Mouse (Mus musculus) limb, embryonic 10.5 days (tissue): ENCODE measurements around the gene Mindy3. TPM values are rescaled to one million over a fixed set of nuclear protein-coding genes. Genes with fewer than 3 reads are reported as not detected.

ENCODE experiments used
- DNase-seq: peaks from one replicate; pipeline ENCODE4 v3.0.0-alpha.2; 2017; ENCODE audit warnings: low spot score
- H3K27ac ChIP-seq: fragments of 300-500 bp; sonication (generic); 2 replicates; pipeline ENCODE4 v1.5.1; 2016; ENCODE audit warnings: mild to moderate bottlenecking
- H3K27me3 ChIP-seq: fragments of 300-500 bp; sonication (generic); 2 replicates; pipeline ENCODE4 v1.6.1; 2016; ENCODE audit warnings: low read depth, mild to moderate bottlenecking; ENCODE audit not compliant: poor library complexity, severe bottlenecking
- H3K36me3 ChIP-seq: fragments of 300-500 bp; sonication (generic); 2 replicates; pipeline ENCODE4 v1.6.1; 2016; ENCODE audit warnings: mild to moderate bottlenecking, moderate library complexity
- H3K4me1 ChIP-seq: fragments of 300-500 bp; sonication (generic); 2 replicates; pipeline ENCODE4 v1.6.1; 2016
- H3K4me3 ChIP-seq: fragments of 300-500 bp; sonication (generic); 2 replicates; pipeline ENCODE4 v1.5.1; 2016; ENCODE audit warnings: mild to moderate bottlenecking, moderate library complexity
- H3K9me3 ChIP-seq: fragments of 300-500 bp; sonication (generic); replicated peaks from 2 replicates; pipeline ENCODE4 v1.6.1; 2016; ENCODE audit warnings: mild to moderate bottlenecking
- WGBS: fragments of 180-500 bp; shearing (Covaris S2); methylation state at CpG from one replicate; pipeline ENCODE4 v1.1.7; 2016; 5-methylcytosine and 5-hydroxymethylcytosine counted together
- polyA plus RNA-seq: library from polyadenylated mRNA; unstranded; fragments of >200 nt; fragmentation: Nextera tagmentation; extraction: Ambion mirVana; gene quantifications from 2 replicates; pipeline ENCODE4 v1.2.1, GENCODE M21; 2016

The Mindy3 gene
- polyA plus RNA-seq, 1 experiment from 2014 or later = 24.6 TPM

- Histone ChIP-seq H3K27me3 (no peaks in the 10 kb centered on the region), H3K9me3 (no peaks in the 10 kb centered on the region), H3K4me1 (peaks cover 8% of the 10 kb centered on the region; the same call in 1 of the 2 replicates), H3K27ac (no peak overlapping the region), H3K4me3 (no peak overlapping the region), H3K36me3 (no peaks in the 10 kb centered on the region)
- DNase-seq = no peak
- WGBS = 84% methylated on average over 5 of the region's 5 CpGs
These were observed 101.9 kb downstream of the Mindy3 start for GRCm38 (mm10) chr2:12317343-12317742.

GRCm38 (mm10) chr2:12316361-12316760 lies 102.9 kb downstream of the Mindy3 start:
- peaks cover 8% of the 10 kb centered on the region; the same call in 1 of the 2 replicates for H3K4me1 ChIP-seq
- H3K36me3 ChIP-seq = no peaks in the 10 kb centered on the region
- no peak overlapping the region for H3K27ac ChIP-seq
- WGBS = 41% methylated on average over 7 of the region's 7 CpGs
- H3K9me3 ChIP-seq = no peaks in the 10 kb centered on the region
- H3K4me3 ChIP-seq = no peak overlapping the region
- no peak for DNase-seq
- no peaks in the 10 kb centered on the region for H3K27me3 ChIP-seq

GRCm38 (mm10) chr2:12314028-12314427 lies 105.2 kb downstream of the Mindy3 start:
- WGBS = 80% methylated on average over 6 of the region's 6 CpGs
- DNase-seq = no peak
- peaks cover 8% of the 10 kb centered on the region; the same call in 1 of the 2 replicates for H3K4me1 ChIP-seq
- no peak overlapping the region for H3K4me3 ChIP-seq
- H3K9me3 ChIP-seq = no peaks in the 10 kb centered on the region
- H3K36me3 ChIP-seq = no peaks in the 10 kb centered on the region
- H3K27ac ChIP-seq = no peak overlapping the region
- H3K27me3 ChIP-seq = no peaks in the 10 kb centered on the region

- no peaks in the 10 kb centered on the region for H3K9me3 ChIP-seq
- H3K27ac ChIP-seq = no peak overlapping the region
- H3K27me3 ChIP-seq = no peaks in the 10 kb centered on the region
- DNase-seq = no peak
- H3K36me3 ChIP-seq = no peaks in the 10 kb centered on the region
- H3K4me3 ChIP-seq = no peak overlapping the region
- peaks cover 15% of the 10 kb centered on the region for H3K4me1 ChIP-seq
These were observed 110.8 kb downstream of the Mindy3 start for GRCm38 (mm10) chr2:12308466-12308865.

- no peak for DNase-seq
- Histone ChIP-seq H3K4me1 (peaks cover 15% of the 10 kb centered on the region), H3K27me3 (peaks cover 6% of the 10 kb centered on the region; the same call in 1 of the 2 replicates), H3K4me3 (no peak overlapping the region), H3K27ac (no peak overlapping the region), H3K9me3 (no peaks in the 10 kb centered on the region), H3K36me3 (no peaks in the 10 kb centered on the region)
These were observed 112.0 kb downstream of the Mindy3 start for GRCm38 (mm10) chr2:12307311-12307710.

- no peaks in the 10 kb centered on the region for H3K9me3 ChIP-seq
- WGBS = 63% methylated on average over 9 of the region's 9 CpGs
- no peak for DNase-seq
- peaks cover 28% of the 10 kb centered on the region for H3K4me1 ChIP-seq
- peaks cover 19% of the 10 kb centered on the region for H3K27me3 ChIP-seq
- H3K36me3 ChIP-seq = no peaks in the 10 kb centered on the region
- no peak overlapping the region for H3K27ac ChIP-seq
- H3K4me3 ChIP-seq = no peak overlapping the region
These were observed 114.1 kb downstream of the Mindy3 start for GRCm38 (mm10) chr2:12305064-12305650.

- Histone ChIP-seq H3K27ac (peak within 1 kb of the TSS; percentile 92), H3K4me1 (peaks cover 22% of the 10 kb centered on the region), H3K27me3 (peaks cover 19% of the 10 kb centered on the region), H3K9me3 (no peaks in the 10 kb centered on the region), H3K36me3 (no peaks in the 10 kb centered on the region), H3K4me3 (peak within 1 kb of the TSS; percentile 86)
- peak; percentile 98 for DNase-seq
- WGBS = under 1% methylated on average over 56 of the region's 56 CpGs
These were observed 117.7 kb downstream of the Mindy3 start, which contains the start of gene Itga8 for GRCm38 (mm10) chr2:12301431-12302170. Gene Itga8, minus strand, starts transcription at chr2:12301922.

GRCm38 (mm10) chr2:12300449-12301228 lies 118.6 kb downstream of the Mindy3 start:
- H3K9me3 ChIP-seq = no peaks in the 10 kb centered on the region
- 64% methylated on average over 15 of the region's 15 CpGs for WGBS
- peak overlapping the region; percentile 92 for H3K27ac ChIP-seq
- peak; percentile 47 for DNase-seq
- H3K4me3 ChIP-seq = peak overlapping the region; percentile 86
- peaks cover 19% of the 10 kb centered on the region for H3K27me3 ChIP-seq
- peaks cover 27% of the 10 kb centered on the region for H3K4me1 ChIP-seq
- H3K36me3 ChIP-seq = no peaks in the 10 kb centered on the region

GRCm38 (mm10) chr2:12297287-12297686 lies 122.0 kb downstream of the Mindy3 start:
- Histone ChIP-seq H3K27ac (no peak overlapping the region), H3K4me1 (peaks cover 42% of the 10 kb centered on the region), H3K9me3 (no peaks in the 10 kb centered on the region), H3K4me3 (no peak overlapping the region), H3K36me3 (0 out of 2 replicates have a peak, but pooled peaks cover 5% of the 10 kb centered on the region), H3K27me3 (peaks cover 12% of the 10 kb centered on the region)
- WGBS = 87% methylated on average over 5 of the region's 5 CpGs
- DNase-seq = no peak

Other genes starting within 250 kb of the Mindy3 start
- gene Itga8, start 117.5 kb downstream of the Mindy3 start, polyA plus RNA-seq = 8.0 and 9.7 TPM in 2 replicates